Mouse (Mus musculus) lung, embryonic 14.5 days (tissue): ENCODE results near the gene Zfp879. TPM values are rescaled to one million over a fixed set of nuclear protein-coding genes. Genes with fewer than 3 reads are reported as not detected.

Experiments
- ATAC-seq: fragments of 200-750 bp; cut with Nextera tagmentation; 2 replicates; pipeline ENCODE4 v1.8.0; 2017; ENCODE audit warnings: mild to moderate bottlenecking, moderate TSS enrichment, moderate library complexity; ENCODE audit not compliant: insufficient read depth
- DNase-seq: peaks from one replicate; pipeline ENCODE4 v3.0.0-alpha.2; 2015
- H3K27ac ChIP-seq: fragments of 300-500 bp; sonication (generic); 2 replicates; pipeline ENCODE4 v1.5.1; 2014; ENCODE audit warnings: low read depth, mild to moderate bottlenecking, moderate library complexity
- H3K27me3 ChIP-seq: fragments of 300-500 bp; sonication (generic); 2 replicates; pipeline ENCODE4 v1.6.1; 2014; ENCODE audit warnings: low read length, control low read depth; ENCODE audit not compliant: insufficient read depth
- H3K36me3 ChIP-seq: fragments of 300-500 bp; sonication (generic); 2 replicates; pipeline ENCODE4 v1.6.1; 2014; ENCODE audit warnings: control low read depth; ENCODE audit not compliant: insufficient read depth
- H3K4me1 ChIP-seq: fragments of 300-500 bp; sonication (generic); 2 replicates; pipeline ENCODE4 v1.6.1; 2014; ENCODE audit warnings: antibody characterized with exemption, control low read depth; ENCODE audit not compliant: insufficient read depth
- H3K4me2 ChIP-seq: fragments of 300-500 bp; sonication (generic); 2 replicates; pipeline ENCODE4 v1.6.1; 2014; ENCODE audit warnings: mild to moderate bottlenecking
- H3K4me3 ChIP-seq: fragments of 300-500 bp; sonication (generic); 2 replicates; pipeline ENCODE4 v1.5.1; 2014; ENCODE audit warnings: low read depth, low read length
- H3K9ac ChIP-seq: fragments of 300-500 bp; sonication (generic); 2 replicates; pipeline ENCODE4 v1.6.1; 2014
- H3K9me3 ChIP-seq: fragments of 300-500 bp; sonication (generic); 2 replicates; pipeline ENCODE4 v1.6.1; 2016; ENCODE audit warnings: low read depth, low read length, control low read depth
- CTCF ChIP-seq: IDR thresholded peaks from 2 replicates; pipeline ENCODE4 v1.5.1; 2016; ENCODE audit warnings: antibody characterized with exemption, low read depth
- WGBS: fragments of 180-500 bp; shearing (Covaris S2); extraction: QIAGEN DNeasy Blood & Tissue Kit; methylation state at CpG from one replicate; pipeline ENCODE4 v1.1.7; 2014; 5-methylcytosine and 5-hydroxymethylcytosine counted together
- polyA plus RNA-seq: library from polyadenylated mRNA; unstranded; fragments of >200 nt; fragmentation: Nextera tagmentation; extraction: Ambion mirVana; gene quantifications from 2 replicates; pipeline ENCODE4 v1.2.1, GENCODE M21; 2014

Gene Zfp879
- polyA plus RNA-seq, 1 experiment from 2014 or later, result 0.32 TPM

- H3K4me2 ChIP-seq, result peak overlapping the region; percentile 76
- H3K4me1 ChIP-seq, result no peaks in the 10 kb centered on the region; the same call in 1 of the 2 replicates
- H3K27me3 ChIP-seq, result peaks cover 58% of the 10 kb centered on the region
- DNase-seq (peak; percentile 18), ATAC-seq (0 out of 2 replicates have a peak, but pooled peaks have one; percentile 35)
- no peak overlapping the region for H3K9ac ChIP-seq
- WGBS, result under 1% methylated on average over 72 of the region's 72 CpGs
- H3K27ac ChIP-seq, result no peak overlapping the region
- H3K36me3 ChIP-seq, result no peaks in the 10 kb centered on the region
- H3K9me3 ChIP-seq, result no peaks in the 10 kb centered on the region
- TF ChIP-seq CTCF, result no peak
- peak overlapping the region; percentile 40 for H3K4me3 ChIP-seq
Measured at GRCm38 (mm10) chr11:50850989-50851601, 9.7 kb upstream of the Zfp879 start.

DNA sequence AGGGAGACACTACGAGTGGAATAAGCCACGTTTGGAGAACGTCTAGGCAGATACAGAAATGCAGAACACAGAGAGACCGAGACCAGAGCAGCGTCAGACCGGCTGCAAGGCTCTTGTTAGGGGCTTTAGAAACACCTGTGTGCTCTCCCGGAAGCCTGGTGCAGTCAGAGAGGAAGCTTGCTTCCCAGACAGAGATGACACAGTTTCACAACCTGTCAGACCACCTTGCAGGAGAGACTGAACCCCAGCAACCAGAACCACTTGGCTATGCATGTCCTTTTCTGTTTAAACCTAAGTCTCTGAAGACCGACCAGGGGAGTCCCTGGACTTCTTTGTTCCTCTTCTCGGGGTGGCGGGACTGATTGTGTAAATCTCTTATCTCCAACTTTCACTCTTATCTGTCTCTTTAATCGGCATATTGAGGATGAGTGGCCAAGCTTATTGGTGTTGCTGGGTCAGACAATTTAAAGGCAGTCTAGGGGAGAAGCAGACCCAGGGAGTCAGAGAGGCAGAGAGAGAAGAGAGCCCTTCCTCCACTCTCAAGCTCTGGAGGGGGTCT lies 8.9 kb upstream of the Zfp879 start, which contains the start of gene Grm6:
TSS of gene Grm6 (plus strand) at position 509 of the 559 bp plus-strand sequence.
- Histone ChIP-seq H3K4me3 (peak within 1 kb of the TSS; percentile 40), H3K4me1 (no peaks in the 10 kb centered on the region; the same call in 1 of the 2 replicates), H3K27me3 (peaks cover 58% of the 10 kb centered on the region), H3K4me2 (peak within 1 kb of the TSS; percentile 76), H3K9ac (no peak within 1 kb of the TSS), H3K27ac (no peak within 1 kb of the TSS), H3K36me3 (no peaks in the 10 kb centered on the region), H3K9me3 (no peaks in the 10 kb centered on the region)
- under 1% methylated on average over 11 of the region's 11 CpGs for WGBS
- no peak for TF ChIP-seq CTCF
- DNase-seq (no peak), ATAC-seq (no peak)

DNA sequence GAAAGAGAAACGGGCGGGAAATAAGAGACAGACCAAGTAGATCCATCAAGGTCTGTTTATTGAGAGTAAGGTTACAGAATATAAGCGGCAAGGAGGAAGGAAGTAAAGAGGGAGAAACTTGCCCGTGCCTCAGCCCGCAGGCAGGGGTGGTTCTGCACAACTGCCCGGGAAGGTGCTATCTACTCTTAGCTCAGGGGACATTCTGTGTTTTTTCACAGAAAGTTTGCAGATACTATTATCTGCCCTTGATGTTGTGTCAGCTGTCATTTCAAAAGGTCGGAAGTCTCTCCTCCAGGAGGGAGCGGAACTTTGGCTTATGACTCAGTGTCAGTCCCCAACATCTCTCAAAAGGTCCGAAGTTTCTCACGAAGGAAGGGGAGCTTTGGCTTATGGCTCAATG lies 8.0 kb upstream of the Zfp879 start:
- Histone ChIP-seq H3K4me2 (peak overlapping the region; percentile 76; the same call in 1 of the 2 replicates), H3K27me3 (peaks cover 58% of the 10 kb centered on the region)

GRCm38 (mm10) chr11:50848520-50849137 lies 7.3 kb upstream of the Zfp879 start:
- Histone ChIP-seq H3K4me3 (no peak overlapping the region), H3K9me3 (no peaks in the 10 kb centered on the region), H3K9ac (no peak overlapping the region), H3K4me1 (no peaks in the 10 kb centered on the region; the same call in 1 of the 2 replicates), H3K27me3 (peaks cover 58% of the 10 kb centered on the region), H3K4me2 (no peak overlapping the region), H3K36me3 (no peaks in the 10 kb centered on the region), H3K27ac (no peak overlapping the region)
- no peak for ATAC-seq
- WGBS, result 22% methylated on average over 3 of the region's 3 CpGs
- no peak for TF ChIP-seq CTCF
- DNase-seq, result no peak

More for the DNA sequence above, 8.0 kb upstream of the Zfp879 start:
- ATAC-seq (no peak), DNase-seq (no peak)
- 2% methylated on average over 10 of the region's 10 CpGs for WGBS
- Histone ChIP-seq H3K9me3 (no peaks in the 10 kb centered on the region), H3K36me3 (no peaks in the 10 kb centered on the region), H3K4me3 (no peak overlapping the region), H3K27ac (no peak overlapping the region), H3K4me1 (no peaks in the 10 kb centered on the region; the same call in 1 of the 2 replicates), H3K9ac (no peak overlapping the region)
- TF ChIP-seq CTCF, result no peak

DNA sequence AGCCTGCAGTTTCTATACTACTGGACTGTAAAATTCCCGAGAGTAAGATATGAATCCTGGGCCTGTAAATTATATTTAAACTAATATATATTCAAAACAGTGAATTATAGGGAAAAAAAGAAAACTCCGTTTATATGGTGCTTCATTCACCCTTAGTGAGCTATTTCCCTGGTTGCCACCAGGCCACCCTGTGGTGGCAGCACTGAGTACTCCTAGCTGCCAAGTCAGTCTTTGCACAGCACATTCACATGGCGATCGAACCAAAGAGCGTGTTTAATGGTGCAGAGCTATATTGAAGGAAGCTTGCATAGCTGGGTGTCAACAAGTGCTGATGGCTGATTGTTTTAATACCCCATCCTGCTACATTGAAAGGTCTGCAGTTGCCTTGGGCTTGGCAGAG lies 5.7 kb upstream of the Zfp879 start:
- no peak for ATAC-seq
- no peak overlapping the region for H3K27ac ChIP-seq
- H3K27me3 ChIP-seq, result peaks cover 46% of the 10 kb centered on the region
- H3K9me3 ChIP-seq, result no peaks in the 10 kb centered on the region
- no peak overlapping the region for H3K9ac ChIP-seq
- no peak overlapping the region for H3K4me2 ChIP-seq
- DNase-seq, result peak; percentile 20
- peak; percentile 56 for TF ChIP-seq CTCF
- 70% methylated on average over 5 of the region's 5 CpGs for WGBS
- H3K4me1 ChIP-seq, result no peaks in the 10 kb centered on the region; the same call in 1 of the 2 replicates
- no peak overlapping the region for H3K4me3 ChIP-seq
- no peaks in the 10 kb centered on the region for H3K36me3 ChIP-seq

DNA sequence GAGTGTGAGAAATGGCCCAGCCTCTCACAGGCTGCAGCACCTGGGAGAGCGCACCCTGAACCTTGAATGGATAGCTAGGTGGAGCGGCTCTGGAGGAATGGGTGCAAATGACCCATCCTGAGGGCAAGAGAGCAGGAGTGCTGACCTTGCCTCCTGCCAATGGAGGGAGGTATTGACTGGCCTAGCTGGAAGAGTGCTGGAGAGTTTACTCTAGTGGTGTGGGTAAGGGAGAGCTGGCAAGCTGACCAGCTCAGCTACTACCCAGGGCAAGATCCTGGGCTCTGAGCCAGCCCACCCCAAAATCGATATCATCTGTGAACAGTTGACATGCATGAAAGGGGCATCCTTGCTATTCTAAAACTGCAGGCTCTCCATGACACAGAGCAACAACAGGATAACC lies 4.6 kb upstream of the Zfp879 start:
- no peak for TF ChIP-seq CTCF
- 85% methylated on average over 3 of the region's 3 CpGs for WGBS
- no peak overlapping the region for H3K4me2 ChIP-seq
- H3K27ac ChIP-seq, result no peak overlapping the region
- DNase-seq, result no peak
- peaks cover 35% of the 10 kb centered on the region for H3K27me3 ChIP-seq
- ATAC-seq, result no peak
- no peaks in the 10 kb centered on the region for H3K9me3 ChIP-seq
- no peaks in the 10 kb centered on the region for H3K36me3 ChIP-seq
- H3K4me3 ChIP-seq, result no peak overlapping the region
- no peak overlapping the region for H3K9ac ChIP-seq
- H3K4me1 ChIP-seq, result no peaks in the 10 kb centered on the region; the same call in 1 of the 2 replicates

DNA sequence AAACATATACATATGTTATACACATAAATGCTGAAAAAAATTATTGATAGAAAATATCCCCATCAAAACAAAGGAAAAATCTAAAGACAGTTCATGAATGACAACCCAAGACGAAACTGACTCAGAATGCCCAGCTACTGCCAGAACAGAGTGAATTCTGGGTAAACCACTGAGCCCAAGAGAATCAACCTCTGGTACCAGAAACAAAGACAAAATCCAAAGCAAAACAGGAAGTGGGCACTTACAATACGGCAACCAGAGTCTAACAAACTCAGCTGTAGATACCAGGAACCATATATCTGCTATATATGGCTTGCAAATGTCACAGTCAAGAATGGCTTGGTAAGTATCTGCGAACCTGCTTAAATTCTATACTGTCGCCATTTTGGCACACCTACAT lies 5.6 kb downstream of the Zfp879 start:
- no peaks in the 10 kb centered on the region for H3K4me1 ChIP-seq
- H3K9ac ChIP-seq, result no peak overlapping the region
- H3K4me2 ChIP-seq, result no peak overlapping the region
- peaks cover 13% of the 10 kb centered on the region; the same call in 1 of the 2 replicates for H3K9me3 ChIP-seq
- ATAC-seq, result no peak
- H3K4me3 ChIP-seq, result no peak overlapping the region
- no peak for DNase-seq
- 0 out of 2 replicates have a peak, but pooled peaks cover 5% of the 10 kb centered on the region for H3K36me3 ChIP-seq
- H3K27me3 ChIP-seq, result no peaks in the 10 kb centered on the region
- H3K27ac ChIP-seq, result no peak overlapping the region
- 82% methylated on average over 4 of the region's 4 CpGs for WGBS
- no peak for TF ChIP-seq CTCF
